Mouse (Mus musculus): ENCODE measurements at regions not wholly inside any gene's neighbourhood (a gene's known extent, or its start where the extent isn't known, plus 50 kb on each side); places are given as distances from the start of the nearest gene placed in this dataset.
"Not testable (repeated sequence)": the region's sequence is repeated elsewhere in the genome, so short reads cannot be mapped to it uniquely, and the experiment has no call there.

GRCm38 (mm10) chr6:22716864-22717557 lies 158.3 kb upstream of the Ptprz1 start:
- no peak for DNase-seq (ENCODE audit: low read depth)

- DNase-seq (ENCODE audit: low read depth): no peak
Observed at GRCm38 (mm10) chr6:22716144-22716856, 159.0 kb upstream of the Ptprz1 start.

GRCm38 (mm10) chr6:22698187-22698586 lies 177.1 kb upstream of the Ptprz1 start:
- no peak for DNase-seq (ENCODE audit: low read depth)

GRCm38 (mm10) chr6:22688678-22689126 lies 186.6 kb upstream of the Ptprz1 start:
- no peak for DNase-seq (ENCODE audit: low read depth)

GRCm38 (mm10) chr6:22674586-22674929 lies 200.7 kb upstream of the Ptprz1 start:
- DNase-seq (ENCODE audit: low read depth): no peak

- no peak for DNase-seq (ENCODE audit: low read depth)
Observed at GRCm38 (mm10) chr6:22673919-22674585, 201.2 kb upstream of the Ptprz1 start.

GRCm38 (mm10) chr6:22671524-22671923 lies 203.8 kb upstream of the Ptprz1 start:
- DNase-seq (ENCODE audit: low read depth): no peak

GRCm38 (mm10) chr6:22668190-22668975 lies 206.9 kb upstream of the Ptprz1 start:
- no peak for DNase-seq (ENCODE audit: low read depth)

- DNase-seq (ENCODE audit: low read depth): not testable (repeated sequence)
Observed at GRCm38 (mm10) chr6:22657401-22657800, 217.9 kb upstream of the Ptprz1 start.

GRCm38 (mm10) chr6:22640100-22640499 lies 235.2 kb upstream of the Ptprz1 start:
- DNase-seq (ENCODE audit: low read depth): no peak

- no peak for DNase-seq (ENCODE audit: low read depth)
Observed at GRCm38 (mm10) chr6:22635141-22635540, 240.2 kb upstream of the Ptprz1 start.

GRCm38 (mm10) chr6:22634740-22635139 lies 240.6 kb upstream of the Ptprz1 start:
- DNase-seq (ENCODE audit: low read depth): no peak

- no peak for DNase-seq (ENCODE audit: low read depth)
Observed at GRCm38 (mm10) chr6:22591592-22591991, 235.5 kb upstream of the Fam3c start.

GRCm38 (mm10) chr6:22584851-22585250 lies 228.8 kb upstream of the Fam3c start:
- DNase-seq (ENCODE audit: low read depth): no peak

- no peak for DNase-seq (ENCODE audit: low read depth)
Observed at GRCm38 (mm10) chr6:22572925-22573324, 216.9 kb upstream of the Fam3c start.

- no peak for DNase-seq (ENCODE audit: low read depth)
Observed at GRCm38 (mm10) chr6:22567891-22568290, 211.8 kb upstream of the Fam3c start.

GRCm38 (mm10) chr6:22548296-22549245 lies 192.5 kb upstream of the Fam3c start:
- DNase-seq (ENCODE audit: low read depth): no peak

GRCm38 (mm10) chr6:22541603-22542002 lies 185.6 kb upstream of the Fam3c start:
- no peak for DNase-seq (ENCODE audit: low read depth)

GRCm38 (mm10) chr6:22538254-22538653 lies 182.2 kb upstream of the Fam3c start:
- no peak for DNase-seq (ENCODE audit: low read depth)

GRCm38 (mm10) chr6:22524384-22524783 lies 168.3 kb upstream of the Fam3c start:
- no peak for DNase-seq (ENCODE audit: low read depth)

- no peak for DNase-seq (ENCODE audit: low read depth)
Observed at GRCm38 (mm10) chr6:22523582-22524234, 167.7 kb upstream of the Fam3c start.

Data from naive thymus-derived CD4-positive, alpha-beta T cell, adult 2 months (primary cell).